Mouse (Mus musculus): ENCODE data around the gene Lzts2. TPM values are rescaled to one million over a fixed set of nuclear protein-coding genes. Genes with fewer than 3 reads are reported as not detected.
A peak's percentile ranks its signal among the peaks of the same experiment; 100 is the strongest.

Lzts2 gene
- polyA plus RNA-seq, 1 experiment from 2014 or later: 38.4 TPM

- H3K4me3 ChIP-seq (ENCODE audit: low read depth, low read length): peak overlapping the region; percentile 71; the same call in 1 of the 2 replicates
- H3K27ac ChIP-seq (ENCODE audit: low read depth, low read length): peak overlapping the region; percentile 98; the same call in 1 of the 2 replicates
- H3K27me3 ChIP-seq (ENCODE audit: control insufficient read depth, insufficient read depth, low read length): no peaks in the 10 kb centered on the region; the same call in 1 of the 2 replicates
- no peaks in the 10 kb centered on the region for H3K9me3 ChIP-seq (replicated peaks; ENCODE audit: control insufficient read depth, low read length)
- peak overlapping the region; percentile 89 for H3K4me2 ChIP-seq
- peaks cover 11% of the 10 kb centered on the region; the same call in 1 of the 2 replicates for H3K4me1 ChIP-seq (ENCODE audit: control insufficient read depth, insufficient read depth, low read length)
- peak overlapping the region; percentile 91 for H3K9ac ChIP-seq (ENCODE audit: low read depth, low read length)
- peaks cover 4% of the 10 kb centered on the region; the same call in 1 of the 2 replicates for H3K36me3 ChIP-seq (ENCODE audit: control insufficient read depth, insufficient read depth, low read length)
- 76% methylated on average over 7 of the region's 7 CpGs for WGBS (ENCODE audit: insufficient replicate concordance)
- ATAC-seq (replicated peaks; ENCODE audit: insufficient number of reproducible peaks, low FRiP score, low TSS enrichment): no peak
These were observed 42.9 kb downstream of the Lzts2 start for GRCm38 (mm10) chr19:45056908-45057698.

GRCm38 (mm10) chr19:45057724-45058112, 43.5 kb downstream of the Lzts2 start:
- Histone ChIP-seq H3K9ac (ENCODE audit: low read depth, low read length) (peak overlapping the region; percentile 91), H3K4me3 (ENCODE audit: low read depth, low read length) (peak overlapping the region; percentile 71), H3K4me2 (peak overlapping the region; percentile 89), H3K4me1 (ENCODE audit: control insufficient read depth, insufficient read depth, low read length) (peaks cover 11% of the 10 kb centered on the region; the same call in 1 of the 2 replicates), H3K27ac (ENCODE audit: low read depth, low read length) (peak overlapping the region; percentile 98), H3K36me3 (ENCODE audit: control insufficient read depth, insufficient read depth, low read length) (peaks cover 4% of the 10 kb centered on the region; the same call in 1 of the 2 replicates), H3K27me3 (ENCODE audit: control insufficient read depth, insufficient read depth, low read length) (no peaks in the 10 kb centered on the region; the same call in 1 of the 2 replicates), H3K9me3 (replicated peaks; ENCODE audit: control insufficient read depth, low read length) (no peaks in the 10 kb centered on the region)
- no peak for ATAC-seq (replicated peaks; ENCODE audit: insufficient number of reproducible peaks, low FRiP score, low TSS enrichment)
- WGBS (ENCODE audit: insufficient replicate concordance): 42% methylated on average over 7 of the region's 7 CpGs

GRCm38 (mm10) chr19:45058113-45058839, 44.1 kb downstream of the Lzts2 start:
- H3K36me3 ChIP-seq (ENCODE audit: control insufficient read depth, insufficient read depth, low read length): peaks cover 3% of the 10 kb centered on the region; the same call in 1 of the 2 replicates
- ATAC-seq (replicated peaks; ENCODE audit: insufficient number of reproducible peaks, low FRiP score, low TSS enrichment): peak; percentile 87
- under 1% methylated on average over 34 of the region's 34 CpGs for WGBS (ENCODE audit: insufficient replicate concordance)

DNA sequence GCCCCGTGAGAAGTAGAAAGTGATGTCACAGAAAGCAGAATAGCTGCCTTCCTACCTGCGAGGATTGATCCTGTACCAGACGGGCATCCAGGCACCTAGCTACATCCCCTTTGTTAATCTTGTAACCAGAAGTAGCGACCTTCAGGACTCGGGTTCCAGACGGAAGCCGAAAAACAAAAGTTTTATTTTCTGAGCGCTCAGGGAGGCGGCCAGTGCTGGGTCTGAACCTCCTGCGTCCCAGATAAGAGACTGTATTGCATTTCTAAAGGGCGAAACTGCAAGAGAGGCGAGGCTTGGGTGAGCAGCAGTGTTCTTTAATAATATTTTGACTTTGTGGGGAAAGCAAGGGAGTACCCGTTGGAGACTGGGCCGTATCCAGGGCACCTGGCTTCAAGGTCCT, 44.6 kb downstream of the Lzts2 start:
- whole genome bisulfite sequencing (ENCODE audit: insufficient replicate concordance): 2% methylated on average over 14 of the region's 14 CpGs
- Histone ChIP-seq H3K27me3 (ENCODE audit: control insufficient read depth, insufficient read depth, low read length) (peaks cover 2% of the 10 kb centered on the region), H3K27ac (ENCODE audit: low read depth, low read length) (peak overlapping the region; percentile 98), H3K9me3 (replicated peaks; ENCODE audit: control insufficient read depth, low read length) (no peaks in the 10 kb centered on the region), H3K36me3 (ENCODE audit: control insufficient read depth, insufficient read depth, low read length) (no peaks in the 10 kb centered on the region), H3K9ac (ENCODE audit: low read depth, low read length) (peak overlapping the region; percentile 91), H3K4me3 (ENCODE audit: low read depth, low read length) (peak overlapping the region; percentile 71), H3K4me1 (ENCODE audit: control insufficient read depth, insufficient read depth, low read length) (peaks cover 11% of the 10 kb centered on the region; the same call in 1 of the 2 replicates), H3K4me2 (peak overlapping the region; percentile 89)
- ATAC-seq (replicated peaks; ENCODE audit: insufficient number of reproducible peaks, low FRiP score, low TSS enrichment): 0 out of 2 replicates have a peak, but pooled peaks have one; percentile 3

More at GRCm38 (mm10) chr19:45058113-45058839, 44.1 kb downstream of the Lzts2 start:
- Histone ChIP-seq H3K4me1 (ENCODE audit: control insufficient read depth, insufficient read depth, low read length) (peaks cover 11% of the 10 kb centered on the region; the same call in 1 of the 2 replicates), H3K27me3 (ENCODE audit: control insufficient read depth, insufficient read depth, low read length) (no peaks in the 10 kb centered on the region; the same call in 1 of the 2 replicates), H3K4me2 (peak overlapping the region; percentile 89), H3K9me3 (replicated peaks; ENCODE audit: control insufficient read depth, low read length) (no peaks in the 10 kb centered on the region), H3K27ac (ENCODE audit: low read depth, low read length) (peak overlapping the region; percentile 98), H3K9ac (ENCODE audit: low read depth, low read length) (peak overlapping the region; percentile 91), H3K4me3 (ENCODE audit: low read depth, low read length) (peak overlapping the region; percentile 71)

DNA sequence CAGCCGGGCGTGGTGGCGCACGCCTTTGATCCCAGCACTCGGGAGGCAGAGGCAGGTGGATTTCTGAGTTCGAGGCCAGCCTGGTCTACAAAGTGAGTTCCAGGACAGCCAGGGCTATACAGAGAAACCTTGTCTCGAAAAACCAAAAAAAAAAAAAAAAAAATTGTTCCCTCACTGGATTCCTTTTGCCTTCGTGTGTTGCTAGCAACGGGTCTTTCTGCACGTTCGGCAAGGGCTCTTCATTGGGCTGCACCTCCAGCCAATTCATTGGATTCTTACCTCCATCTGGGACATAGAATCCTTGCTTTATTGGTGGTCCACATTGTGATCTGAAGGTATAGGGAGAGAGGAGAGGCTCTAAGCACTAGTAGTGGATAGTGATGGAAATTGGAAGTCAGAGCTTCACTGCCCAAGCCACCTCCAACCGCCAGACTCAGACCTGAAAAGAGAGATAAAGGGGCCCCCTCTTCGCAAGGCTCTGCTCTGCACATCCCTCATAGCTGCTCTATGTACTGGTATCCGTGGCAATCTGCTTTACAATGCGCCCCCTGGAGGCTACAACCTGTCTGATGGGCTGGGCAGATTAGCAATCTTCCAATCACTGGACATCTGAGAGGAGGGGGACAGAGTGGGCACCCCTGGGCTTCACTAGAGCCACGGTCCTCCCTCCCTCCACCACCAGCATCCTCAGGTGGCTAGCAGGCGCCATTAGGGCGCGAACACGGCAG, 49.5 kb downstream of the Lzts2 start:
- Histone ChIP-seq H3K9me3 (replicated peaks; ENCODE audit: control insufficient read depth, low read length) (no peaks in the 10 kb centered on the region), H3K4me3 (ENCODE audit: low read depth, low read length) (no peak overlapping the region), H3K9ac (ENCODE audit: low read depth, low read length) (no peak overlapping the region), H3K27me3 (ENCODE audit: control insufficient read depth, insufficient read depth, low read length) (peaks cover 50% of the 10 kb centered on the region), H3K4me1 (ENCODE audit: control insufficient read depth, insufficient read depth, low read length) (peaks cover 5% of the 10 kb centered on the region; the same call in 1 of the 2 replicates), H3K36me3 (ENCODE audit: control insufficient read depth, insufficient read depth, low read length) (no peaks in the 10 kb centered on the region), H3K4me2 (no peak overlapping the region), H3K27ac (ENCODE audit: low read depth, low read length) (no peak overlapping the region)
- 43% methylated on average over 20 of the region's 20 CpGs for WGBS (ENCODE audit: insufficient replicate concordance)
- no peak for ATAC-seq (replicated peaks; ENCODE audit: insufficient number of reproducible peaks, low FRiP score, low TSS enrichment)

DNA sequence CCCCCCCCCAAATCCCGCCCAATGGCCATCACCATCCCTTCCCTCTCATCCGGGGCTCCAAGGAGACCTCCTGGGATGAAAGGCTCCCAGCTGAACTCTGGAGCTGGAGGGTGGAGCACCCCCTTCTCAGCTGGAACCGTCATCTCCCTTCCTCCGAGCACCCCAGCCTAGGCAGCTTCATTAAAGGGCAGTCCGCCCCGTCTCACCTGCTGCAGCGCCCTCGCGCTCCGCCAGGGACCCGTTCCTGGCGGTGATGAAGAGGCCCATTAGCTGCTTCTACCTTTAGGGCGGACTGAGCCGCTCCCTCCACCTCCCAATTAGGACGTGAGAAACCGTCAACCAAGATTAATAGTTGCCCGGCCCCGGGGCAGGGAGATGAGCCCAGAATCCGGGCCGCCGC, 51.0 kb downstream of the Lzts2 start:
- ATAC-seq (replicated peaks; ENCODE audit: insufficient number of reproducible peaks, low FRiP score, low TSS enrichment): no peak
- Histone ChIP-seq H3K9ac (ENCODE audit: low read depth, low read length) (no peak overlapping the region), H3K4me2 (no peak overlapping the region), H3K27ac (ENCODE audit: low read depth, low read length) (no peak overlapping the region), H3K9me3 (replicated peaks; ENCODE audit: control insufficient read depth, low read length) (no peaks in the 10 kb centered on the region), H3K4me3 (ENCODE audit: low read depth, low read length) (no peak overlapping the region), H3K27me3 (ENCODE audit: control insufficient read depth, insufficient read depth, low read length) (peaks cover 51% of the 10 kb centered on the region), H3K36me3 (ENCODE audit: control insufficient read depth, insufficient read depth, low read length) (no peaks in the 10 kb centered on the region), H3K4me1 (ENCODE audit: control insufficient read depth, insufficient read depth, low read length) (0 out of 2 replicates have a peak, but pooled peaks cover 3% of the 10 kb centered on the region)
- WGBS (ENCODE audit: insufficient replicate concordance): 5% methylated on average over 21 of the region's 21 CpGs

GRCm38 (mm10) chr19:45067170-45067569, 53.0 kb downstream of the Lzts2 start:
- Histone ChIP-seq H3K4me2 (no peak overlapping the region), H3K4me3 (ENCODE audit: low read depth, low read length) (no peak overlapping the region), H3K27ac (ENCODE audit: low read depth, low read length) (no peak overlapping the region), H3K27me3 (ENCODE audit: control insufficient read depth, insufficient read depth, low read length) (peaks cover 59% of the 10 kb centered on the region), H3K36me3 (ENCODE audit: control insufficient read depth, insufficient read depth, low read length) (no peaks in the 10 kb centered on the region), H3K9ac (ENCODE audit: low read depth, low read length) (no peak overlapping the region), H3K9me3 (replicated peaks; ENCODE audit: control insufficient read depth, low read length) (no peaks in the 10 kb centered on the region), H3K4me1 (ENCODE audit: control insufficient read depth, insufficient read depth, low read length) (0 out of 2 replicates have a peak, but pooled peaks cover 3% of the 10 kb centered on the region)
- ATAC-seq (replicated peaks; ENCODE audit: insufficient number of reproducible peaks, low FRiP score, low TSS enrichment): no peak
- WGBS (ENCODE audit: insufficient replicate concordance): 27% methylated on average over 17 of the region's 17 CpGs
